Mouse (Mus musculus): ENCODE results near the gene Trim17.

GRCm38 (mm10) chr11:58922420-58922819, 32.1 kb upstream of the Trim17 start:
- TF ChIP-seq CTCF (IDR thresholded peaks at IDR 0.05; ENCODE audit: extremely low read depth, insufficient read depth, insufficient read length, insufficient replicate concordance): no peak
- TF ChIP-seq POLR2A (IDR thresholded peaks at IDR 0.05; ENCODE audit: low read depth, low read length): no peak

Measured in spleen, adult 2 months (tissue).